Mouse (Mus musculus): ENCODE measurements around the gene Hus1.

The Hus1 gene

GRCm38 (mm10) chr11:8973166-8973565 lies 37.8 kb downstream of the Hus1 start, which contains the start of gene Pkd1l1:
Gene Pkd1l1, minus strand, starts transcription at chr11:8973266.
- no peak for DNase-seq

- DNase-seq: no peak
Observed at GRCm38 (mm10) chr11:8972093-8972492, 38.9 kb downstream of the Hus1 start.

- no peak for DNase-seq
Observed at GRCm38 (mm10) chr11:8970509-8970908, 40.5 kb downstream of the Hus1 start.

GRCm38 (mm10) chr11:8968094-8968493 lies 42.9 kb downstream of the Hus1 start:
- DNase-seq: no peak

GRCm38 (mm10) chr11:8958572-8958971 lies 52.4 kb downstream of the Hus1 start:
- DNase-seq: peak; percentile 7

- DNase-seq: no peak
Observed at GRCm38 (mm10) chr11:8958108-8958507, 52.9 kb downstream of the Hus1 start.

- DNase-seq: no peak
Observed at GRCm38 (mm10) chr11:8957023-8957422, 54.0 kb downstream of the Hus1 start.

GRCm38 (mm10) chr11:8955678-8956077 lies 55.3 kb downstream of the Hus1 start:
- DNase-seq: no peak

- DNase-seq: no peak
Observed at GRCm38 (mm10) chr11:8949765-8950430, 61.1 kb downstream of the Hus1 start.

- no peak for DNase-seq
Observed at GRCm38 (mm10) chr11:8948871-8949270, 62.1 kb downstream of the Hus1 start.

- DNase-seq: no peak
Observed at GRCm38 (mm10) chr11:8944114-8944513, 66.9 kb downstream of the Hus1 start.
